ENCODE assay signal across 16 mouse cellular contexts in the genomic region with DNA sequence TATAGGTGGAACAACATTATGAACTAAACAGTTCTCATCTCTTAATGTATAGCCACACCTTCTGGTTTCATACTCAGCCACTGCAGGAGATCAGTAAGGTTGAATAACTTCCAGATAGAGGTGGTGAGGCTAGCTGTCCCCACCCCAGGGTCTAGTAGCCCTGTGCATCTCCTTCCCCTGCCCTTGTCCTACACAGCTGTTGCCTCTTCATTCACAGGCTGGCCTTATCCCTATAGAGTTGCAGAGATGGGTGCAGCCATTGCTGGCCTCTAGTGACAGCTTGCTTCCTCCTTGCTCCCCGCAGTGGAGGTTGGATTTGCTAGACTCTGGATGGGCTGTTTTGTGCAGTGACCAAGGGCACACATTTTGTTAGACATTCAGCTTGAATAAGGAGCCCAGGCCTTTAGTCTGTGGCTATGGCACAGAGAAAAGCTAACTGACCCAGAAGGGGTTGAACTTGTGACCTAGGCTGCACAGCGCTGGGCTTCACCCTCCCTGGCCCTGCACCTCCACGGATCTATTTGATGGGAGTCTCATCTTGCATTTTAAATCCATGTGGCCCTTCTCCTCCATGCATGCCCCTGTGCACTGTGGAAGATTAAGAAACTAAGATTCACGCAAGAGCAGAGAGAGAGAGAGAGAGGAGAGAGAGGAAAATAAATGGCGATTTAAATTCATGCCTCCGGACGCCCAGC.
DNase-seq lines count a peak whose midpoint lies in the region; ATAC-seq and TF ChIP-seq lines count a peak whose summit lies in the region.
"Had no signal": no experiment of that assay in that cellular context is flagged by ENCODE, and none has a peak within 500 bp of the region (broad histone marks: within the 10 kb centered on the region; RNA-seq: fewer than 3 reads in every experiment).

No protein-coding gene starts in this region.

- peak overlapping the region; percentile 33 for H3K4me2 ChIP-seq in hindbrain, embryonic 13.5 days
- H3K4me2 ChIP-seq in midbrain, embryonic 15.5 days: peak overlapping the region; percentile 1; the same call in 1 of the 2 replicates
- H3K4me2 ChIP-seq in lung, postnatal 0 days (replicated peaks; ENCODE audit: low read depth, low read length): no peak overlapping the region
- H3K4me2 ChIP-seq in kidney, embryonic 15.5 days: no peak overlapping the region
- H3K4me2 ChIP-seq: limb, embryonic 15.5 days had no signal

- peaks cover 20% of the 10 kb centered on the region for H3K27me3 ChIP-seq in forebrain, embryonic 10.5 days (ENCODE audit: poor library complexity, severe bottlenecking)
- H3K27me3 ChIP-seq in hindbrain, embryonic 13.5 days: no peaks in the 10 kb centered on the region
- no peaks in the 10 kb centered on the region for H3K27me3 ChIP-seq in midbrain, embryonic 15.5 days (replicated peaks)
- H3K27me3 ChIP-seq in lung, postnatal 0 days (replicated peaks; ENCODE audit: insufficient read depth, low read length): no peaks in the 10 kb centered on the region
- H3K27me3 ChIP-seq in kidney, embryonic 15.5 days: no peaks in the 10 kb centered on the region
- H3K27me3 ChIP-seq: limb, embryonic 15.5 days had no signal

- TF ChIP-seq EP300 in lung, postnatal 0 days (IDR thresholded peaks at IDR 0.05): no peak

- 12% methylated on average over 7 of the region's 7 CpGs for WGBS in forebrain, embryonic 10.5 days
- WGBS in hindbrain, embryonic 13.5 days: 16% methylated on average over 7 of the region's 7 CpGs
- 7% methylated on average over 7 of the region's 7 CpGs for WGBS in midbrain, embryonic 15.5 days
- 31% methylated on average over 7 of the region's 7 CpGs for WGBS in lung, postnatal 0 days
- WGBS in kidney, embryonic 15.5 days: 34% methylated on average over 7 of the region's 7 CpGs

- peak overlapping the region; percentile 87 for H3K27ac ChIP-seq in forebrain, embryonic 10.5 days
- H3K27ac ChIP-seq in hindbrain, embryonic 13.5 days: peak overlapping the region; percentile 40; the same call in 1 of the 2 replicates
- peak overlapping the region; percentile 53 for H3K27ac ChIP-seq in midbrain, embryonic 15.5 days
- no peak overlapping the region for H3K27ac ChIP-seq in lung, postnatal 0 days (ENCODE audit: low read length)
- H3K27ac ChIP-seq in kidney, embryonic 15.5 days: no peak overlapping the region
- H3K27ac ChIP-seq: heart, embryonic 10.5 days; left cerebral cortex, adult 2 months; limb, embryonic 15.5 days had no signal

- no peak overlapping the region for H3K9ac ChIP-seq in hindbrain, embryonic 13.5 days
- no peak overlapping the region for H3K9ac ChIP-seq in midbrain, embryonic 15.5 days
- no peak overlapping the region for H3K9ac ChIP-seq in lung, postnatal 0 days (replicated peaks; ENCODE audit: low read depth)
- H3K9ac ChIP-seq in kidney, embryonic 15.5 days: no peak overlapping the region
- H3K9ac ChIP-seq: limb, embryonic 15.5 days had no signal

- DNase-seq in embryo, embryonic 10 days (ENCODE audit: low spot score): peak; percentile 65
- DNase-seq in forebrain, embryonic 10.5 days (ENCODE audit: extremely low spot score, low spot score): peak; percentile 44
- DNase-seq in lung, postnatal 0 days (ENCODE audit: low spot score): no peak
- DNase-seq in adrenal gland, postnatal 25 days: no peak
- DNase-seq: adrenal gland, adult 2 months; heart, postnatal 4 days; kidney, adult 8-10 months; lung, adult 2 months; right cerebral cortex, postnatal 25 days had no signal

- peak; percentile 39 for ATAC-seq in hindbrain, embryonic 13.5 days (ENCODE audit: low FRiP score)
- peak; percentile 81 for ATAC-seq in midbrain, embryonic 15.5 days (replicated peaks)
- no peak for ATAC-seq in lung, postnatal 0 days
- ATAC-seq in kidney, embryonic 15.5 days (replicated peaks; ENCODE audit: low FRiP score): no peak
- ATAC-seq in megakaryocyte, adult 5-6 weeks (ENCODE audit: poor library complexity, severe bottlenecking): no peak

- no peak for TF ChIP-seq CTCF in lung, postnatal 0 days (IDR thresholded peaks at IDR 0.05)

- H3K36me3 ChIP-seq in forebrain, embryonic 10.5 days (replicated peaks): no peaks in the 10 kb centered on the region
- no peaks in the 10 kb centered on the region for H3K36me3 ChIP-seq in hindbrain, embryonic 13.5 days
- no peaks in the 10 kb centered on the region for H3K36me3 ChIP-seq in midbrain, embryonic 15.5 days (replicated peaks)
- no peaks in the 10 kb centered on the region for H3K36me3 ChIP-seq in lung, postnatal 0 days (ENCODE audit: insufficient read depth, low read length)
- H3K36me3 ChIP-seq in kidney, embryonic 15.5 days: no peaks in the 10 kb centered on the region
- H3K36me3 ChIP-seq: heart, embryonic 10.5 days; limb, embryonic 15.5 days had no signal

- H3K4me1 ChIP-seq in forebrain, embryonic 10.5 days: peaks cover 46% of the 10 kb centered on the region
- H3K4me1 ChIP-seq in hindbrain, embryonic 13.5 days (replicated peaks): peaks cover 12% of the 10 kb centered on the region
- peaks cover 17% of the 10 kb centered on the region for H3K4me1 ChIP-seq in midbrain, embryonic 15.5 days
- no peaks in the 10 kb centered on the region for H3K4me1 ChIP-seq in lung, postnatal 0 days (ENCODE audit: insufficient read depth, low read depth, low read length)
- no peaks in the 10 kb centered on the region for H3K4me1 ChIP-seq in kidney, embryonic 15.5 days
- H3K4me1 ChIP-seq: heart, embryonic 10.5 days; limb, embryonic 15.5 days had no signal

- H3K4me3 ChIP-seq in forebrain, embryonic 10.5 days: peak overlapping the region; percentile 26; the same call in 1 of the 2 replicates
- no peak overlapping the region for H3K4me3 ChIP-seq in hindbrain, embryonic 13.5 days
- H3K4me3 ChIP-seq in midbrain, embryonic 15.5 days: no peak overlapping the region
- no peak overlapping the region for H3K4me3 ChIP-seq in lung, postnatal 0 days (ENCODE audit: low read depth, low read length)
- H3K4me3 ChIP-seq in kidney, embryonic 15.5 days (replicated peaks): no peak overlapping the region
- H3K4me3 ChIP-seq: heart, embryonic 10.5 days; left cerebral cortex, adult 2 months; limb, embryonic 15.5 days had no signal

- H3K9me3 ChIP-seq in forebrain, embryonic 10.5 days: no peaks in the 10 kb centered on the region
- H3K9me3 ChIP-seq in hindbrain, embryonic 13.5 days: no peaks in the 10 kb centered on the region
- no peaks in the 10 kb centered on the region for H3K9me3 ChIP-seq in midbrain, embryonic 15.5 days
- H3K9me3 ChIP-seq in lung, postnatal 0 days (ENCODE audit: low read length): no peaks in the 10 kb centered on the region
- H3K9me3 ChIP-seq in kidney, embryonic 15.5 days (replicated peaks): no peaks in the 10 kb centered on the region
- H3K9me3 ChIP-seq: heart, embryonic 10.5 days; limb, embryonic 15.5 days had no signal

Comparison
In these comparisons a context has a peak if more than half of its experiments do, and no peak if none do; other contexts are left out.
1. DNase-seq: peak in embryo, embryonic 10 days (single experiment) and forebrain, embryonic 10.5 days (single experiment); none in lung, postnatal 0 days (single experiment) and adrenal gland, postnatal 25 days (single experiment).
2. H3K27ac ChIP-seq: peak in forebrain, embryonic 10.5 days (single experiment), hindbrain, embryonic 13.5 days (single experiment) and midbrain, embryonic 15.5 days (single experiment); none in lung, postnatal 0 days (single experiment) and kidney, embryonic 15.5 days (single experiment).
3. ATAC-seq: peak in hindbrain, embryonic 13.5 days (single experiment) and midbrain, embryonic 15.5 days (single experiment); none in lung, postnatal 0 days (single experiment), kidney, embryonic 15.5 days (single experiment) and megakaryocyte, adult 5-6 weeks (single experiment).
4. H3K4me2 ChIP-seq: peak in hindbrain, embryonic 13.5 days (single experiment) and midbrain, embryonic 15.5 days (single experiment); none in lung, postnatal 0 days (single experiment) and kidney, embryonic 15.5 days (single experiment).